Mouse (Mus musculus) naive thymus-derived CD4-positive, alpha-beta T cell, adult 5 months (primary cell): ENCODE results near the gene C87414. TPM values are rescaled to one million over a fixed set of nuclear protein-coding genes. Genes with fewer than 3 reads are reported as not detected.

Experiments
- polyA plus RNA-seq: library from polyadenylated mRNA; unstranded; fragments of 100-300 nt; shearing (Covaris generic); gene quantifications from one replicate; pipeline ENCODE4 v1.2.1, GENCODE M21; 2017

The C87414 gene
- polyA plus RNA-seq: not detected

GRCm38 (mm10) chr5:93671451-93671850 is at the start of gene C87414:
Gene C87414 (minus strand): TSS chr5:93671551.

Other genes with a start within 250 kb of the C87414 start
- gene Gm16427, start 131.4 kb downstream of the C87414 start, polyA plus RNA-seq: not detected
- gene Gm7792, start 172.2 kb upstream of the C87414 start, polyA plus RNA-seq: not detected